Mouse (Mus musculus) small intestine, adult 2 months (tissue): ENCODE results near the gene Tmem43.
"Not testable (repeated sequence)": the region's sequence is repeated elsewhere in the genome, so short reads cannot be mapped to it uniquely, and the experiment has no call there.

Experiments
- CTCF ChIP-seq: fragments of 200-500 bp; IDR thresholded peaks from 2 replicates; pipeline ENCODE4 v1.5.1; 2012; ENCODE audit warnings: low read depth, mild to moderate bottlenecking, control low read depth, inconsistent platforms, low read length, moderate library complexity, mixed read lengths; ENCODE audit not compliant: insufficient replicate concordance, insufficient read length; ENCODE audit errors: extremely low read depth
- POLR2A ChIP-seq: fragments of 200-500 bp; IDR thresholded peaks from 2 replicates; pipeline ENCODE4 v1.6.1; 2012; ENCODE audit warnings: low read depth, mild to moderate bottlenecking, control low read depth, inconsistent platforms, low read length, moderate library complexity

- TF ChIP-seq CTCF, POLR2A: not testable (repeated sequence)
These were observed 2.1 kb upstream of the Tmem43 start for GRCm38 (mm10) chr6:91471427-91471826.
